Mouse (Mus musculus): ENCODE measurements around the gene Stub1.
A peak's percentile ranks its signal among the peaks of the same experiment; 100 is the strongest.

Stub1 gene

DNA sequence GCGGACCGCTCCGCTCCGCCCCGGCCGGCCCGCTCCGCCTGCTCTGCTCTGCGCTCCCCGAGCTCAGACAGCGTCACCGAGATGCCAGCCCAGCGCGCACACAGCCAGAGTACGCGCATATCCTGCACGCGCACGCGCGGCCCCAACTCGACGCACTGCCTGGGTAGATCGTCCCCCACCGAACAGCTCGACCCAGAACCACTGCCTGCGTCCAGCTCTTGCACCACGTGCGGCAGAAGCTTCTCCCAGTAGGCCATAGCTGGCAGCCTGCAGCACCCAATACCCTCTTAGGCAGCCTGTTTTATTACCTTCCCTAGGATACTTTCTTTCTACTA is 3.8 kb upstream of the Stub1 start, which contains the start of gene Rhbdl1:
TSS of gene Rhbdl1 (minus strand) at position 220 of the 335 bp plus-strand sequence.
- DNase-seq (ENCODE audit: low spot score): no peak

DNA sequence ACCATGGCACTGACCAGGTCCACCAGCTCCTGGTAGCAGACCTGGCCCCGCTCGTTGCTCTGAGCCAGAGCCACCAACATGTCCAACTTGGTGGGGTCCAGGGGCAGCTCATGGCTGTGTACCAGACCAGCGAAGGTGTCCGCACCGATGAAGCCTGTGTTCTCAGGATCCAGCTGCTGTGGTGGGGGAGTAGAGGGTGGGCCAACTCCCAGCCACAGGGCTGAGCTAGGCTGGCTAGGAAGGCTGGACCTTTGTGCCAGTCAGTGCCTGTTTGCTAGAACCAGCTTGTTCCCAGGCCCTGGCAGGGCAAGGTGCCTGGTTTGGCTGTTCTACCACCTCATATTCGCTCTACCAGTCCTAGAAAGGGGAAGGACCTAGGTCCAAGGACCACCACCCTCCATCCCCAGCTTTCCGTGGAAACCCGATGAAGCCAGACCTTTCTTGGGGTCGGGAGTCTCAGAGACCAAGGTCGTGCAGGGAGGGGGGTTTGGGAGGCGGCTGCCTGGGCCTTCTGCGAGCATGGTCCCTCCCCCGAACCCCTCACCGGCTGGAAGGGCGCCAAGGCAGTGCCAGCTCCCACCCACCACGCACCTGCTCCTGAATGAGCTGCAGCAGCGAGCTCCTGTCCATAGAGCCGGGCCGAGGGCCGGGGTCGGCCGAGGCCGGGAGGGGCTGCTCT is 3.3 kb upstream of the Stub1 start:
- DNase-seq (ENCODE audit: low spot score): no peak

GRCm38 (mm10) chr17:25835816-25836215 is 2.6 kb upstream of the Stub1 start:
- DNase-seq (ENCODE audit: low spot score): no peak

DNA sequence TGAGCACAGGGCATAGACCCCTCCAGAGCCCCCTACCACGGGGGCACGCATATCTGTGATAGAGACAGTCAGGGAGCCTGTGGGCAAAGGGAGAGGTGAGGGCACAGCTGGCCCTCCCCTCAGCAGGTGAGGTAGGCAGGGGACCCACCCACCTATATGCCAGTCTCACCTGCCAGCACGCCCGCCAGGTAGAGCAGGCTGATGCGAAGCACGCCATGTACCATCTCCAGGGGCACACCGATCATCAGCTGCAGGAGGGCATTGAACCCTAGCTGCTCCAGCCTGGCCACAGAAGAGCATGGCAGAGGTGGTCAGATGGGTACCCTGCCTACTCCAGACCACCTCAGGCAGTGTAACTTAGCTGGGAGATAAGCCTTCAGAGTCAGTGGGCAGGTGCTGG is 2.1 kb upstream of the Stub1 start:
- DNase-seq (ENCODE audit: low spot score): no peak

- no peak for DNase-seq (ENCODE audit: low spot score)
Measured at GRCm38 (mm10) chr17:25834595-25835222, 1.5 kb upstream of the Stub1 start.

GRCm38 (mm10) chr17:25833961-25834594 is 874 bp upstream of the Stub1 start:
- DNase-seq (ENCODE audit: low spot score): no peak

DNA sequence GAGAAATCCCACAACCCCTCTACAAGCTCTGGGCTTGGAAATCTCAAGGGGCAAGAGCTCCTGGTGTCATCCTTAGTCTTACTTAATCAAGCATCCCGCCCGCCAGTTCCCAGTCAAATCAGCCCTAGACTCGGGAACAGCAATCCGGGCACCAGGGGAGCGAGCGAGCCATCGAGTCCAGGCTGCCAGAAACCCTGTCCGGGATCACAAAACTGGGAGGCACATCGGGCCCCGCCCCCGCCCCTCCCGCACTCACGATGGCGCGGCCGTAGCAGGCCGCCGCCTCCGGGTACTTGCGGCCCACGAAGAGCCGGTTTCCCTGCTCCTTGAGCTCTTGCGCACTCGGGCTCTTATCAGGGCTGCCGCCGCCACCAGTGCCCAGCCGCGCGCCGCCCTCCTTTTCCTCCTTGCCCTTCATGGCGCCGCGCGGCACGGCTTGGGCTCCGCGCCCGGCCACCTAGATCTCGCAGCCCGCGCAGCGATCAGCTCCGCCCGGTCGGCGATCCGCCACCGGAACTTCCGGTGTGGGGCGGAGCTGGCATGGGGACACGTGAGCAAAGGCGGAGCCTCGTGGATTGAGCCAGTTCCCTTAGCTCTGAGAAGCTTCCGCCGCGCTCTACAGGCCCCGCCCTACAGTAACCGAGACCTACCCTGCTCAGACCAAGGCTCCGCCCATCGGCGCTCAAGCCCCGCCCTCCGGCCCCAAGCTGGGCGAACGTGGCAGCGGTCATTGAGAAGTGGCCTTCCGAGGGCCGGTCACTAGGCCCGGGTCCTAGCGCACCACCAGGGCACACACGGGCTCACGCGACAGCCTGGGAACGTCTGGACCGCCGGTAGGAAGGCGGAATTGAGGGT is 541 bp downstream of the Stub1 start:
- DNase-seq (ENCODE audit: low spot score): peak; percentile 96

GRCm38 (mm10) chr17:25831451-25832281 is 1.5 kb downstream of the Stub1 start:
- no peak for DNase-seq (ENCODE audit: low spot score)

DNA sequence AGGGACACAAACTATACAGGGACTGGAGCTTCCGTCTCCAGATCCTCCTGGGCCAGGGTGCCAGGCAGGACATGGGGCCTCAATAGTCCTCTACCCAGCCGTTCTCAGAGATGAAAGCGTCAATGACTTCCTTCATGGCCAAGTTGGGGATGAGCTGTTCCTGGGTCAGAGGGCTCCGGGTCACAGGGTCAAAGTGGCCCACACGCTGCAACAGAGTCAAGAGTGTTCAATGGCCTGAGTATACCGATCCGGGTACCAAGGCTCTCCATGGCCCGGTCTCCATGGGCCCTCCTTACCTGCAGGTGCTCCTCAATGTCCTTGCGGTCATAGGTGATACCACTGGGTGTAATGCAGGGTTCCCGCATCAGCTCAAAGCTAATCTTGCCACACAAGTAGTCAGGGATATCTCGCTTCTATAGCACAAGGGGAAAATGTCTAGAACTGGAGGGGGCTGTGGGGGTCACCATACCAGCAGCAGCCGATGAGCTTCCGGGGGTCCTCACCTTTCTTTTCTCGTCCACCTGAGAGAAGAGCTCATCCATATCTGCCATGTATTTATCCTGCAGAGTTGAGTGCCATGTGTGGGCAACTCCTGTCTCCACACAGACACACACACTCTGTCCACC is 2.3 kb downstream of the Stub1 start:
- DNase-seq (ENCODE audit: low spot score): no peak

GRCm38 (mm10) chr17:25830200-25830753 is 2.9 kb downstream of the Stub1 start:
- DNase-seq (ENCODE audit: low spot score): no peak

DNA sequence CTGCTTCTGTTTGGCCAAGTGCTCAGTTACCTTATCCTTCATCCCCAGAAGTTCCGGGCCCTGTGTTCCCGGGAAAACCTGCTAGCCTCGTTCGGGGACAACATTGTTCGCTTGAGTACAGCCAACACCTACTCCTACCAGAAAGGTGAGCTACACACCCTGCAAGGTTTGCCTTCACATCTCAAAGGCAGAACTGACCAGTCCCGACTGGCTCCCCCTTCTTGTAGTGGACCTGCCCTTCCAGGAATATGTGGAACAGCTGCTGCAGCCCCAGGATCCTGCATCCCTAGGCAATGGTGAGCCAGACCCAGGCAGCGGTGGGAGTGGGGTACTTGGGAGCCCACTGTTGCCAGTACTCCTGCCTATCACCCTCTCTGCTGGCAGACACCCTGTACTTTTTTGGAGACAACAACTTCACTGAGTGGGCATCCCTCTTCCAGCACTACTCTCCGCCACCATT is 3.6 kb downstream of the Stub1 start:
- DNase-seq (ENCODE audit: low spot score): no peak

DNA sequence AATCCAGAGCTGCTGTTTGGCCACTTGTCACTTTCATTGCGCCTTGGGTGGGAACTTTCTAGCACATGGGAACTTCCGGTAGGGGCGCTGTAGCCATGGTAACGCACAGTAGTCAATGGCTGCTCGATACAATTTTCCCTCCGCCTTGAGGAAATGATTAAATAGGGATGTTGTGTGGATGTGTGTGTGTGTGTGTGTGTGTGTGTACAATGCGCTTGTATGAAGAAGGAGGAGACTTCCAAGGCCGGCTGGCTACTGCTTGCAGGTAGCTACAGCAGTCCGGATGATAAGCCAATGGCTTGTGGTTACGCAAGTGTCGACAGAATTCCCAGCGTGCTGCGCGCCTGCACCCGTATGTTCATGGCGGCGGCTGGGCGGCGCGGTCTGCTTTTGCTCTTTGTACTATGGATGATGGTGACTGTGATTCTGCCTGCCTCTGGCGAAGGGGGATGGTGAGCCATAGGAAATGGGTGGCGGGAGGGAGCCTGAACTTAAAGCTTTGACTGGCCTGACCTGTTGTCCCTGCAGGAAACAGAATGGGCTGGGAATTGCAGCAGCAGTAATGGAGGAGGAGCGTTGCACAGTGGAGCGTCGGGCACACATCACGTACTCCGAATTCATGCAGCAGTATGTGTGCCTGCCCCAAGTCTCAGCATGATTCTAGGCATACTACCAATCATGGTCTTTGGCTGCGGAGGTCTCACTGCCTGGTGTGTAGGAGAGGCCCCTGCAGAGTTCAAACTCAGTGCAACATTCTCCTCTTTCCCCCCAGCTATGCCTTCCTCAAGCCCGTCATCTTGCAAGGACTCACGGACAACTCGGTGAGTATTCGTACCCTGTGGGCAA is 4.3 kb downstream of the Stub1 start, which contains the start of gene Jmjd8:
TSS of gene Jmjd8 (plus strand) at position 156 of the 846 bp plus-strand sequence.
- DNase-seq (ENCODE audit: low spot score): peak; percentile 56

- no peak for DNase-seq (ENCODE audit: low spot score)
Measured at GRCm38 (mm10) chr17:25828223-25828594, 5.0 kb downstream of the Stub1 start.

DNA sequence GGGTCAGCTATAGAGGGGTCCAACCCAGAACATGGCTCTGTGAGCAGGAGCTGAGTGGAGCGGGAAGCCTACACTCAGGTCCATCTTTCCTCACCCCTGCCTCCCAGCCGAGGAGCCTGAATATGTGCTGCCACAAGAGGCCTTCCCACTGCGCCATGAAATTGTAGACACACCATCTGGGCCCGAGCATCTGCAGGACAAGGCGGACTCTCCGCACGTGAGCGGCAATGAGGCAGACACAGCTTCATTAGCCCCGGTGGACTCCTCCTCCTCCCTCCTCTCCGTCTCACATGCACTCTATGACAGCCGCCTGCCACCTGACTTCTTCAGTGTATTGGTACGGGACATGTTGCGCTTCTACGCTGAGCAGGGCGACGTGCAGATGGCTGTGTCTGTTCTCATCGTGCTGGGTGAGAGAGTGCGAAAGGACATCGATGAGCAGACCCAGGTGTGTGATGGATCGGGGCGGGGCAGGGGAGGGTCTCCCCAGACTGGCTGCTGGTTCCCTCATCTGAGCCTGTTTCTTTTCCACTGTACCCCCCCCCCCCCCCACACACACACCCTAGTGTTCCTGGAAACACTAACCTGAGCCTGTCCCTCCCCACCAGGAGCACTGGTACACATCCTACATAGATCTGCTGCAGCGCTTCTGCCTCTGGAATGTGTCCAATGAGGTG is 5.5 kb downstream of the Stub1 start:
- no peak for DNase-seq (ENCODE audit: low spot score)

DNA sequence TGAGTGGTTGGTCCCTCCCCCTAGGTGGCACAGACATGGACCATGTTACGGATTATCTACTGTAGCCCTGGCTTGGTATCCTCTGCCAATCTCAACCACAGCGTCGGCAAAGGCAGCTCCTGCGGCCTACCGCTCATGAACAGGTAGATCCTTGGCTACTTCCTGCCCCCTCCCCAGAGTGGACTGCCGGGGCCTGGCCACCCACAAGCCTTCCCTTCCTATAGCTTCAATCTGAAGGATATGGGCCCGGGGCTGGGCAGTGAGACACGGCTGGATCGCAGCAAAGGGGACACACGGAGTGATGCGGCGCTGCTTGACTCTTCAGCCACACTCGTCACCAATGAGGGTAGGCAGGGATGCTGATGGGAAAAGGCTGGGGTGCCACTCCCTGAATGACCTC is 6.2 kb downstream of the Stub1 start:
- no peak for DNase-seq (ENCODE audit: low spot score)

GRCm38 (mm10) chr17:25825984-25826570 is 7.1 kb downstream of the Stub1 start:
- DNase-seq (ENCODE audit: low spot score): no peak

- no peak for DNase-seq (ENCODE audit: low spot score)
Measured at GRCm38 (mm10) chr17:25825311-25825710, 7.9 kb downstream of the Stub1 start.

DNA sequence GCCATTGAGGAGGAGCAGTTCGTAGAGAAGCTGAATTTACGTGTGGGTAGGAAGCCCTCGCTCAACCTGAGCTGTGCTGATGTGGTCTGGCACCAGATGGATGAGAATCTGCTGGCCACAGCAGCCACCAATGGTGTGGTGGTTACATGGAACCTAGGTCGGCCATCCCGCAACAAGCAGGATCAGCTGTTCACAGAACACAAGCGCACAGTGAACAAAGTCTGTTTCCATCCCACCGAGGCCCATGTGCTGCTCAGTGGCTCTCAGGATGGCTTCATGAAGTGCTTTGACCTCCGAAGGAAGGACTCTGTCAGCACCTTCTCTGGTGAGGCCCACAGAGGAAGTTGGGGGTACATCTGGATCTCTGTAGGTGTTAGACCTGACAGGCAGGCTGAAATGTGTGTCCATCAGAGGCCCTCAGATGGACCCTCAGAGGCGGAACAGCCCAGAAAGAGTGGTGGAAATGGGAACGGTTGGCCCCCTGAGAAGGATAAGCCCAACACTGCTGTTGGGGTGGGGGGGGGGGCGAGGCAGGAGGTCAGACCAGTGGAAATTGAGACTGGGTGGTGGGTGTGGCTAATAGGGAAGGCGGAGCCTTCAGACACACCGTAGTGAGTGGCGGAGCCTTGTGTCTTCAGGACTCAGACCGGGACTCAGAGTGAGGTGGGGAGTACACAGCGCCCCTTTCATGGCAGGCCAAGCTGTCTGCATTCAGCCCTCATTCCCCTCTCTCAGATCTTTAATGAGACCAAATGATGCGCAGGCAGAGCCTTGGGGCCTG is 8.7 kb downstream of the Stub1 start:
- no peak for DNase-seq (ENCODE audit: low spot score)
